Mouse (Mus musculus) C2C12 (cell line): Measurements from ENCODE around the gene Gm49318. TPM values are rescaled to one million over a fixed set of nuclear protein-coding genes. Genes with fewer than 3 reads are reported as not detected.
A peak's percentile ranks its signal among the peaks of the same experiment; 100 is the strongest.

ENCODE experiments used
- H3K27me3 ChIP-seq: one replicate; pipeline ENCODE4 v1.6.1; 2011; ENCODE audit not compliant: control insufficient read depth, insufficient read depth, insufficient read length
- H3K36me3 ChIP-seq: one replicate; pipeline ENCODE4 v1.6.1; 2011; ENCODE audit not compliant: control insufficient read depth, insufficient read depth
- H3K4me3 ChIP-seq: one replicate; pipeline ENCODE4 v1.5.1; 2011; ENCODE audit warnings: mild to moderate bottlenecking, control low read depth; ENCODE audit not compliant: poor library complexity, insufficient read depth, severe bottlenecking
- H3K79me2 ChIP-seq: one replicate; pipeline ENCODE4 v1.6.1; 2011; ENCODE audit not compliant: control insufficient read depth, insufficient read depth
- H3K79me3 ChIP-seq: one replicate; pipeline ENCODE4 v1.6.1; 2011; ENCODE audit warnings: low read depth, control low read depth
- H3ac ChIP-seq: one replicate; pipeline ENCODE3; 2011; ENCODE audit warnings: low read depth; ENCODE audit not compliant: control insufficient read depth, insufficient read length
- CEBPB ChIP-seq: IDR thresholded peaks from one replicate; pipeline ENCODE4 v1.6.1; 2011; ENCODE audit warnings: low read depth, mild to moderate bottlenecking, control low read depth, moderate library complexity
- CTCF ChIP-seq: IDR thresholded peaks from one replicate; pipeline ENCODE4 v1.5.1; 2011; ENCODE audit not compliant: control insufficient read depth, insufficient read depth, insufficient read length
- FOSL1 ChIP-seq: IDR thresholded peaks from one replicate; pipeline ENCODE4 v1.8.0; 2011; ENCODE audit warnings: mild to moderate bottlenecking, low read length; ENCODE audit not compliant: poor library complexity, insufficient read depth, severe bottlenecking
- MAX ChIP-seq: IDR thresholded peaks from one replicate; pipeline ENCODE4 v1.6.1; 2011; ENCODE audit warnings: mild to moderate bottlenecking, control low read depth
- MYOD1 ChIP-seq: IDR thresholded peaks from one replicate; pipeline ENCODE4 v1.6.1; 2011; ENCODE audit warnings: low read depth; ENCODE audit not compliant: control insufficient read depth, insufficient read length
- MYOG ChIP-seq: IDR thresholded peaks from one replicate; pipeline ENCODE4 v1.6.1; 2011; ENCODE audit not compliant: control insufficient read depth, insufficient read length; ENCODE audit errors: extremely low read depth
- USF1 ChIP-seq: IDR thresholded peaks from one replicate; pipeline ENCODE4 v1.6.1; 2011; ENCODE audit warnings: low read depth, mild to moderate bottlenecking, control low read depth, moderate library complexity
- polyA plus RNA-seq: library from polyadenylated mRNA; unstranded; fragments of >200 nt; fragmentation: generic; extraction: Trizol; gene quantifications from one replicate; pipeline ENCODE4 v1.2.1, GENCODE M21; 2012; ENCODE audit warnings: missing spikeins

The Gm49318 gene
- polyA plus RNA-seq, 1 experiment, result not detected

DNA sequence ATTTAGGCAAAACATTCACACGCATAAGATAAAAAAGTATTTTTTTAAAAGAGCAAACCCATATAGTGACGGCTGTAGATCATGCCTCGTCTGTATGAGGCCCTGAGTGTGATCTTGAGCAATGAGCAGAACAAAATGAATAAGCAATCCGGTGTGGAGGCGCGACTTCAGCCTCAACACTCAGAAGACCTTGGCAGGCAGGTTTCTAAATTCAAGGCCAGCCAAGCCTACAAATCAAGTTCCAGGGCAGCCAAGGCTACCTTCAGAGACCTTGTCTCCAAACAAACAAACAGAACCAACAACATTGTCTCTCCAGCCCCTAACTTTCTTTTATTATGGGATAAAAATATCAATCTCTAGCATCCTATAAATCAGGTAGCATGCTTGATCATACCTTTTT is 70.8 kb downstream of the Gm49318 start:
- Histone ChIP-seq H3ac (no peak overlapping the region), H3K27me3 (peaks cover 8% of the 10 kb centered on the region), H3K79me2 (peaks cover 22% of the 10 kb centered on the region), H3K4me3 (no peak overlapping the region), H3K36me3 (peaks cover 12% of the 10 kb centered on the region), H3K79me3 (peaks cover 10% of the 10 kb centered on the region)
- TF ChIP-seq MYOD1, result no peak
- no peak for TF ChIP-seq MAX
- TF ChIP-seq FOSL1, result no peak
- no peak for TF ChIP-seq MYOG
- no peak for TF ChIP-seq CEBPB

DNA sequence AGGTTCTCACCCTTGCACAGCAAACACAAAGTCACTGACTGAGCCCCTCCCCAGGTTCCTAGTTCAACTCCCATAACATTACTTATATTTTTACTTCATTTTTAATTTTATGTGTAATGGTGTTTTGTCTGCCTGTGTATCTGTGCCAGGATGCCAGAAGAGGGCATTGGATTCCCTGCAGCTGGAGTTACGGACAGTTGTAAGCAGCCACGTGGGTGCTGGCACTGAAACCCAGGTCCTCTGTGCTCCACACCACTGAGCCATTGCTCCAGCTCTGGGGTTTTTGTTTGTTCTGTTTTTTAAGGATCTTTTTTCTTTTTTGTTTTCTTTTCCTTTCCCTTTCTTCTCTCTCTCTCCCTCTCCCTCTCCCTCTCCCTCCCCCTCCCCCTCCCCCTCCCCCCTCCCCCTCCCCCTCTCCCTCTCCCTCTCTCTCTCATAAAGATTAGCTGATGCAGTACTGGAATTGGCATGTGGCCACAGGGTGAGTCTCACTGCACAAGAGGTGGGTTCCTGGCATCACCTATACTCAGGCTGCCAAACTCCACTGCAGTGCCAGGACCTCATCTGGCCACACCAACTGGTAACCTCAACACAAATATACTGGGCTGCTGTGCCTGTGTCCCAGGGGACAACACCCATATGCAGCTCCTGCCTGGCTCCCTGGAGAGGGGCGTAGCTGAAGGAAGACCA is 74.7 kb downstream of the Gm49318 start:
- H3K36me3 ChIP-seq, result no peaks in the 10 kb centered on the region
- no peaks in the 10 kb centered on the region for H3K79me3 ChIP-seq
- TF ChIP-seq CEBPB, result no peak
- peaks cover 8% of the 10 kb centered on the region for H3K27me3 ChIP-seq
- no peak overlapping the region for H3ac ChIP-seq
- no peaks in the 10 kb centered on the region for H3K79me2 ChIP-seq
- H3K4me3 ChIP-seq, result no peak overlapping the region

DNA sequence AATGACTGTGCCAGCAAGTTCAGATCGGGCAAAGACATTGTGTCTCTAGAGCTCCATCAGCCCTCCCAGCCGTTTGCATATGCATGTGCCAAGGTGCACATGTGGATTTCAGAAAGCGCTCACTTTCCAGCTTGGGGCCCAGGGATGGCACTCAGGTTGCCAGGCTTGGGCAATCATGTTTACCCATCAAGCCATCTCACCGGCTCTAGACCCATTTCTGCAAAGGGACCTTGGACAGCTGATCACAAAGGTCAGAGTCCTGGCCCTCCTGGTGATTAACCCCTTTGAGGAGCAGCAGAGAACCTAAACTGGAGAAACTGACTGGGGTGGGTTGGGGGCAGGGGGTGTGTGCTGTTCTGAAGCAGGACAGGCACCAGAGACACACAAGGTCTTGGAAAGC is 78.8 kb downstream of the Gm49318 start:
- no peaks in the 10 kb centered on the region for H3K36me3 ChIP-seq
- no peaks in the 10 kb centered on the region for H3K79me2 ChIP-seq
- no peak overlapping the region for H3K4me3 ChIP-seq
- TF ChIP-seq MYOD1, result no peak
- TF ChIP-seq FOSL1, result no peak
- no peak for TF ChIP-seq USF1
- TF ChIP-seq CTCF, result no peak
- TF ChIP-seq CEBPB, result no peak
- no peak for TF ChIP-seq MAX
- no peak for TF ChIP-seq MYOG
- no peaks in the 10 kb centered on the region for H3K27me3 ChIP-seq
- H3K79me3 ChIP-seq, result no peaks in the 10 kb centered on the region
- no peak overlapping the region for H3ac ChIP-seq

DNA sequence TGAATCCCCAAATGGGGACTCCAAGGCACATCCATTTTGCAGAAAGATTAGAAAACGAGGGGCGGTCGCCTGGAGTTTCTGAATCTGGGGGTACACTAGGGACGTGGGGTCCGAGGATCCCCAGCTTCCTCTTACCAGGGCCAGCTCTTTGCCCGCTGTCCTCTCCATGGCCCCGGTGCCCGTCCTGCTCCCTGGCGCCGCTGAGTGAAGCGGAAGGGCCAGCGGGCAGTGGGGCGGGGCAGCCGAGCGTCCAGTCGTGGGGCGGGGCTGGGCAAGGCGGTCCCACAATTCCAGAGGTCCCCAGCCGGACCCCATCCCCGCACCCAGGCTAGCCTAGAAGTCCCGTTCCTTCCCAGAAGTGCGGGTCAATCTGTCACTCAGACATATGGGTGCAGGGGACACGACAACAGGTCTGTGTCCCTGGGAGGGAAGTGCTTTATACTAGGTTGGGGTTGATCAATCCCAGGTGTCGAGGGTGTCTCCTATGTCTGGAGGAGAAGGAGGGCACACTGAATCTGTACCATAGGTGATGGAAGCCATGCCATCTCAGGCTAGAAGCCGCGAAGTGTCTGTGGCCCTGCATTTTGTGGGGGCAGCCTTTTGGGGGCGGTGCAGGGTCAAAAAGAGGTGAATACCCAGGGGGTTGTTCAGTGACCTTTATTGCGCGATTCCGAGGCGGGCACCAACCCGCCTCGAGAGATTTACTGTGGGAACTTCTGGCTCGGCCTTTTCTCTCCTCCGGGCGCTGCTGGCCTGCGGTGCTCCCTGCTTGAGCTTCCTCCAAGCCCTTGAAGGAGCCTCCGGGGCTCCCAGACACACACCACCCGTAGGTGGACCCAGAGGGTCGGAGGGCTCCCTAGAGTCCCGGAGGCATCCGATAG is 81.6 kb downstream of the Gm49318 start, which contains the start of gene Rgl3:
Rgl3 (minus strand) TSS at position 217 of the 881 bp plus-strand sequence.
- Histone ChIP-seq H3K27me3 (no peaks in the 10 kb centered on the region), H3ac (peak within 1 kb of the TSS; percentile 31)

DNA sequence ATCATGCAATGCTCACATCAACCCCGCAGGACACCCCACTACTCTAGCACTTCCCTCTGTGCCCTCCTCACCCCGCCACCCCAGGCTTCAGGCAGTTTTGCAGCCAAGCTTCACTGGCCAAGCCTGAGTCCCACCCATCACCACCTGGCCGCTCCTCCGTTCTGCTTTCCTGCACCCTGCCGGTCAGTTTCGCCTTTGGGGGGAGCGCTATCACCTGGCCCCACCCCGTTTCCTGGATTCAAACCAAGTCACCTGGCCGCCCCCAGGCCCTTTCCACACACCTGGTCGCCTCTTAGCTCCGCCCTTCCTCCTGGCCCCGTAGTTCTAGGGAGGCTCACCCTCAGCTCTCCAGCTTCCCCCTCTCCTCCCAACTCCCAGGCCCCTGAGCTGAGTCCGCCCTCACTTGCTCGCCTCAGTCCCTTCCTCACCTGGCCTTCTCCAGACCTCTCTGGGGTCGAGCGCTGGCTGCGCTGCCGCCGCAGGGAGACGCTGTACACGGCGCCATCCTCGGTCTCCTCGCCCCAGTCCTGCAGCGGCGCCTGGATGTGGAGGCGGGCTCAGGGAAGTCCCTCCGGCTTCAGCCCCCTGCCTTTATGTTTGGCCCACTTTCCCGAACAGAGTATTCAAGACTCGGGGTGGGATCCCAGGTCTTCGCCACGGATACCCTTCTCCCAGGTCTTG is 82.5 kb downstream of the Gm49318 start:
- Histone ChIP-seq H3K4me3 (peak overlapping the region; percentile 50), H3K36me3 (no peaks in the 10 kb centered on the region), H3K79me2 (no peaks in the 10 kb centered on the region), H3K79me3 (no peaks in the 10 kb centered on the region), H3ac (peak overlapping the region; percentile 21), H3K27me3 (no peaks in the 10 kb centered on the region)
- TF ChIP-seq FOSL1, result no peak
- no peak for TF ChIP-seq CTCF
- no peak for TF ChIP-seq MYOG
- no peak for TF ChIP-seq CEBPB
- TF ChIP-seq MYOD1, result no peak
- TF ChIP-seq MAX, result no peak
- no peak for TF ChIP-seq USF1

More for the DNA sequence above, 81.6 kb downstream of the Gm49318 start, which contains the start of gene Rgl3:
- peak within 1 kb of the TSS; percentile 50 for H3K4me3 ChIP-seq
- H3K36me3 ChIP-seq, result no peaks in the 10 kb centered on the region
- TF ChIP-seq CEBPB (no peak), MYOG (no peak), USF1 (no peak), FOSL1 (no peak), CTCF (no peak), MAX (no peak), MYOD1 (no peak)
- no peaks in the 10 kb centered on the region for H3K79me2 ChIP-seq
- H3K79me3 ChIP-seq, result no peaks in the 10 kb centered on the region
